Comparison of ENCODE assay signal across 13 mouse cellular contexts in genomic region chr5:148701859-148702258, GRCm38 (mm10).
DNase-seq lines count a peak whose midpoint lies in the region; ATAC-seq lines count a peak whose summit lies in the region.
"Had no signal": no experiment of that assay in that cellular context is flagged by ENCODE, and none has a peak within 500 bp of the region (broad histone marks: within the 10 kb centered on the region; RNA-seq: fewer than 3 reads in every experiment).

No protein-coding gene starts in this region.

- H3K4me1 ChIP-seq in heart, embryonic 11.5 days (ENCODE audit: control insufficient read depth, insufficient read depth, low read length), result 0 out of 2 replicates have a peak, but pooled peaks cover under 1% of the 10 kb centered on the region

- H3K9me3 ChIP-seq in heart, embryonic 11.5 days (replicated peaks; ENCODE audit: control insufficient read depth, low read length), result no peaks in the 10 kb centered on the region
- H3K9me3 ChIP-seq: heart, embryonic 13.5 days had no signal

- H3K36me3 ChIP-seq in heart, embryonic 11.5 days (ENCODE audit: control insufficient read depth, insufficient read depth, low read length), result no peaks in the 10 kb centered on the region
- H3K36me3 ChIP-seq: heart, embryonic 13.5 days had no signal

- intact Hi-C loops in heart, postnatal 14 days (cut with DNase I), result loop anchor here (1.0 kb wide), 1 partner anchor 150 kb away; the partner anchor contains the start of gene Ubl3

- ATAC-seq in heart, embryonic 11.5 days (replicated peaks; ENCODE audit: insufficient number of reproducible peaks, low FRiP score, low TSS enrichment), result peak; percentile 42; the same call in 1 of the 2 replicates
- ATAC-seq: forebrain, embryonic 16.5 days; lung, postnatal 0 days had no signal

- H3K4me3 ChIP-seq in heart, embryonic 11.5 days (ENCODE audit: low read depth, low read length), result no peak overlapping the region
- H3K4me3 ChIP-seq: heart, embryonic 13.5 days had no signal

- no peak overlapping the region for H3K9ac ChIP-seq in heart, embryonic 11.5 days (ENCODE audit: low read depth, low read length)
- H3K9ac ChIP-seq: heart, embryonic 13.5 days had no signal

- no peak for DNase-seq in heart, postnatal 14 days
- peak; percentile 40 for DNase-seq in thymus, postnatal 4 days
- DNase-seq in thymus, adult 18-20 months, result no peak
- peak; percentile 35 for DNase-seq in forelimb bud, embryonic 11.5 days (ENCODE audit: low read depth, low spot score)
- no peak for DNase-seq in frontal cortex, postnatal 36 days (ENCODE audit: low spot score in 2 of 2)
- DNase-seq in cerebellum, postnatal 4 days (ENCODE audit: low spot score in 2 of 2), result no peak
- no peak for DNase-seq in left cerebral cortex, adult 11 months (ENCODE audit: low spot score)
- DNase-seq: left cerebral cortex, postnatal 4 days; midbrain, embryonic 14.5 days had no signal

- H3K27me3 ChIP-seq in heart, embryonic 11.5 days (ENCODE audit: control insufficient read depth, insufficient read depth, low read length), result no peaks in the 10 kb centered on the region
- H3K27me3 ChIP-seq: heart, embryonic 13.5 days had no signal

- H3K4me2 ChIP-seq in heart, embryonic 11.5 days, result no peak overlapping the region
- H3K4me2 ChIP-seq: heart, embryonic 13.5 days had no signal

- 59% methylated on average over 8 of the region's 8 CpGs for WGBS in heart, embryonic 11.5 days (ENCODE audit: insufficient replicate concordance)

- no peak overlapping the region for H3K27ac ChIP-seq in heart, embryonic 11.5 days (ENCODE audit: low read depth, low read length)
- H3K27ac ChIP-seq: heart, embryonic 13.5 days had no signal

Comparison
In these comparisons a context has a peak if more than half of its experiments do, and no peak if none do; other contexts are left out.
1. DNase-seq: peak in thymus, postnatal 4 days (single experiment) and forelimb bud, embryonic 11.5 days (single experiment); none in heart, postnatal 14 days (0 of 2), thymus, adult 18-20 months (0 of 2), frontal cortex, postnatal 36 days (0 of 2), cerebellum, postnatal 4 days (0 of 2) and left cerebral cortex, adult 11 months (single experiment).